Mouse (Mus musculus) limb, embryonic 14.5 days (tissue): Measurements from ENCODE around the gene Smc4. TPM values are rescaled to one million over a fixed set of nuclear protein-coding genes. Genes with fewer than 3 reads are reported as not detected.

Source experiments
- ATAC-seq: fragments of 200-750 bp; cut with Nextera tagmentation; 2 replicates; pipeline ENCODE4 v1.8.0; 2017; ENCODE audit warnings: low read depth, moderate number of reproducible peaks, moderate TSS enrichment; ENCODE audit not compliant: low FRiP score
- DNase-seq: peaks from one replicate; pipeline ENCODE4 v3.0.0-alpha.2; 2015; ENCODE audit warnings: low spot score
- H3K27ac ChIP-seq: fragments of 300-500 bp; sonication (generic); replicated peaks from 2 replicates; pipeline ENCODE4 v1.5.1; 2014; ENCODE audit warnings: low read depth, mild to moderate bottlenecking, low read length, moderate library complexity, mixed read lengths
- H3K27me3 ChIP-seq: fragments of 300-500 bp; sonication (generic); 2 replicates; pipeline ENCODE4 v1.6.1; 2014; ENCODE audit warnings: low read length, mixed read lengths; ENCODE audit not compliant: control insufficient read depth, insufficient read depth
- H3K36me3 ChIP-seq: fragments of 300-500 bp; sonication (generic); 2 replicates; pipeline ENCODE4 v1.6.1; 2014; ENCODE audit warnings: mild to moderate bottlenecking, low read length, moderate library complexity, mixed read lengths; ENCODE audit not compliant: control insufficient read depth, insufficient read depth
- H3K4me1 ChIP-seq: fragments of 300-500 bp; sonication (generic); 2 replicates; pipeline ENCODE4 v1.6.1; 2014; ENCODE audit warnings: antibody characterized with exemption, low read length, mixed read lengths; ENCODE audit not compliant: control insufficient read depth, insufficient read depth
- H3K4me2 ChIP-seq: fragments of 300-500 bp; sonication (generic); replicated peaks from 2 replicates; pipeline ENCODE4 v1.6.1; 2014; ENCODE audit warnings: low read depth, mild to moderate bottlenecking, low read length, moderate library complexity; ENCODE audit not compliant: severe bottlenecking
- H3K4me3 ChIP-seq: fragments of 300-500 bp; sonication (generic); replicated peaks from 2 replicates; pipeline ENCODE4 v1.5.1; 2014; ENCODE audit warnings: low read length
- H3K9ac ChIP-seq: fragments of 300-500 bp; sonication (generic); 2 replicates; pipeline ENCODE4 v1.6.1; 2014; ENCODE audit warnings: mild to moderate bottlenecking, low read depth, low read length, moderate library complexity; ENCODE audit not compliant: severe bottlenecking
- H3K9me3 ChIP-seq: fragments of 300-500 bp; sonication (generic); 2 replicates; pipeline ENCODE4 v1.6.1; 2016; ENCODE audit warnings: low read length; ENCODE audit not compliant: control insufficient read depth
- POLR2A ChIP-seq: fragments of 200-500 bp; IDR thresholded peaks from 2 replicates; pipeline ENCODE4 v1.8.0; 2012; ENCODE audit warnings: inconsistent platforms, mild to moderate bottlenecking, moderate library complexity, borderline replicate concordance; ENCODE audit not compliant: insufficient read depth, insufficient read length; ENCODE audit errors: extremely low read depth
- WGBS: fragments of 180-500 bp; shearing (Covaris S2); extraction: QIAGEN DNeasy Blood & Tissue Kit; methylation state at CpG from one replicate; pipeline ENCODE4 v1.1.7; 2014; 5-methylcytosine and 5-hydroxymethylcytosine counted together
- polyA plus RNA-seq, 2 experiments: library from polyadenylated mRNA; depleted of rRNA in 1 of 2; stranded (reverse) in 1 of 2; unstranded in 1 of 2; fragments of >200 nt; fragmentation: Nextera tagmentation in 1 of 2; extraction: Ambion mirVana in 1 of 2; gene quantifications; 2 replicates each; pipeline versions ENCODE4 v1.2.1 to v1.2.3; 2012 to 2014

The Smc4 gene
- polyA plus RNA-seq, 2 experiments, result 46.1 to 118 TPM

- Histone ChIP-seq H3K36me3 (0 out of 2 replicates have a peak, but pooled peaks cover 2% of the 10 kb centered on the region), H3K4me3 (no peak overlapping the region), H3K4me2 (no peak overlapping the region), H3K27me3 (no peaks in the 10 kb centered on the region), H3K9me3 (no peaks in the 10 kb centered on the region), H3K27ac (no peak overlapping the region), H3K4me1 (no peaks in the 10 kb centered on the region), H3K9ac (no peak overlapping the region)
- DNase-seq, result no peak
- WGBS, result 92% methylated on average over 4 of the region's 4 CpGs
- no peak for ATAC-seq
- TF ChIP-seq POLR2A, result no peak
These were observed 26.8 kb upstream of the Smc4 start for GRCm38 (mm10) chr3:68977696-68978095.

- DNase-seq, result no peak
- Histone ChIP-seq H3K4me1 (no peaks in the 10 kb centered on the region), H3K36me3 (0 out of 2 replicates have a peak, but pooled peaks cover 2% of the 10 kb centered on the region), H3K4me2 (no peak overlapping the region), H3K9me3 (no peaks in the 10 kb centered on the region), H3K9ac (no peak overlapping the region), H3K27ac (no peak overlapping the region), H3K4me3 (no peak overlapping the region), H3K27me3 (no peaks in the 10 kb centered on the region)
- no peak for ATAC-seq
- no peak for TF ChIP-seq POLR2A
- 87% methylated on average over 10 of the region's 10 CpGs for WGBS
These were observed 25.4 kb upstream of the Smc4 start for GRCm38 (mm10) chr3:68979187-68979586.

GRCm38 (mm10) chr3:68980898-68981297 lies 23.6 kb upstream of the Smc4 start:
- H3K4me3 ChIP-seq, result no peak overlapping the region
- no peak overlapping the region for H3K9ac ChIP-seq
- TF ChIP-seq POLR2A, result no peak
- H3K27ac ChIP-seq, result no peak overlapping the region
- ATAC-seq (no peak), DNase-seq (no peak)
- no peak overlapping the region for H3K4me2 ChIP-seq
- no peaks in the 10 kb centered on the region for H3K9me3 ChIP-seq
- H3K27me3 ChIP-seq, result no peaks in the 10 kb centered on the region
- H3K36me3 ChIP-seq, result peaks cover 10% of the 10 kb centered on the region
- WGBS, result 63% methylated on average over 9 of the region's 9 CpGs
- H3K4me1 ChIP-seq, result no peaks in the 10 kb centered on the region

- no peak overlapping the region for H3K4me3 ChIP-seq
- H3K36me3 ChIP-seq, result peaks cover 25% of the 10 kb centered on the region
- H3K4me2 ChIP-seq, result no peak overlapping the region
- no peak for DNase-seq
- no peaks in the 10 kb centered on the region for H3K9me3 ChIP-seq
- no peak for ATAC-seq
- no peaks in the 10 kb centered on the region for H3K27me3 ChIP-seq
- TF ChIP-seq POLR2A, result no peak
- no peak overlapping the region for H3K27ac ChIP-seq
- 82% methylated on average over 2 of the region's 2 CpGs for WGBS
- H3K4me1 ChIP-seq, result no peaks in the 10 kb centered on the region
- H3K9ac ChIP-seq, result no peak overlapping the region
These were observed 18.0 kb upstream of the Smc4 start for GRCm38 (mm10) chr3:68986550-68986949.

DNA sequence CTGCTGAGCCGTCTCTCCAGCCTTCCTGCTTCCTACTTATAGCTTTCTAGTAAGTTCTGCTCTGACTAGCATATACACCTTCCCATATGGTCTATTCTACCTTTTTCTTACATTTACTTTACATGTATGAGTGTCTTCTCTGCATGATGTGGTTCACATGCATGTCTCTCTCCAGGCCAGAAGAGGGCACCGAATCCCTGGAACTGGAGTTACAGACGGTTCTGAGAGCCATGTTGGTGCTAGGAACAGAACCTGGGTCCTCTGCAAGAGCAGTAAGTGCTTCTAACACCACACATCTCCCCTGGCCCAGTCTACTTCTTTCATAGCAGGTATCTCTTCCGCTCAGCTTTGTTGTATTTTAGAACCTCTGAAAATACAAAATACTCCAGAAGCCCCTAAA lies 1.8 kb upstream of the Smc4 start:
- Histone ChIP-seq H3K27me3 (no peaks in the 10 kb centered on the region), H3K4me2 (no peak overlapping the region), H3K27ac (no peak overlapping the region), H3K4me3 (no peak overlapping the region), H3K4me1 (peaks cover 15% of the 10 kb centered on the region), H3K9me3 (0 out of 2 replicates have a peak, but pooled peaks cover 3% of the 10 kb centered on the region), H3K36me3 (no peaks in the 10 kb centered on the region; the same call in 1 of the 2 replicates), H3K9ac (no peak overlapping the region)
- no peak for TF ChIP-seq POLR2A
- 89% methylated on average over 4 of the region's 4 CpGs for WGBS
- no peak for ATAC-seq
- DNase-seq, result no peak

GRCm38 (mm10) chr3:69004055-69004436 lies 492 bp upstream of the Smc4 start:
- Histone ChIP-seq H3K27ac (peak overlapping the region; percentile 89), H3K9ac (peak overlapping the region; percentile 82), H3K4me2 (peak overlapping the region; percentile 70), H3K4me1 (peaks cover 15% of the 10 kb centered on the region), H3K4me3 (peak overlapping the region; percentile 96), H3K36me3 (no peaks in the 10 kb centered on the region; the same call in 1 of the 2 replicates), H3K9me3 (0 out of 2 replicates have a peak, but pooled peaks cover 3% of the 10 kb centered on the region), H3K27me3 (no peaks in the 10 kb centered on the region)
- peak; percentile 19 for ATAC-seq
- no peak for DNase-seq
- TF ChIP-seq POLR2A, result no peak
- WGBS, result under 1% methylated on average over 7 of the region's 7 CpGs
